Mouse (Mus musculus): Measurements from ENCODE around the gene Prg2.

The Prg2 gene

GRCm38 (mm10) chr2:84962906-84963507, 17.3 kb upstream of the Prg2 start:
- no peak for DNase-seq

- no peak for DNase-seq
These were observed 16.0 kb upstream of the Prg2 start for GRCm38 (mm10) chr2:84964111-84964801.

- DNase-seq, result no peak
These were observed 12.8 kb upstream of the Prg2 start for GRCm38 (mm10) chr2:84967318-84967991.

GRCm38 (mm10) chr2:84975580-84975979, 4.7 kb upstream of the Prg2 start:
- no peak for DNase-seq

GRCm38 (mm10) chr2:84987930-84988329, 7.7 kb downstream of the Prg2 start, which contains the start of gene Prg3:
Prg3 (plus strand) TSS chr2:84988215.
- no peak for DNase-seq

- DNase-seq, result no peak
These were observed 16.1 kb downstream of the Prg2 start for GRCm38 (mm10) chr2:84996376-84996775.

GRCm38 (mm10) chr2:84999486-85000181, 19.4 kb downstream of the Prg2 start:
- DNase-seq, result no peak

GRCm38 (mm10) chr2:85001497-85001896, 21.2 kb downstream of the Prg2 start:
- DNase-seq, result no peak

- no peak for DNase-seq
These were observed 22.3 kb downstream of the Prg2 start for GRCm38 (mm10) chr2:85002575-85002974.

GRCm38 (mm10) chr2:85004341-85004740, 24.1 kb downstream of the Prg2 start:
- DNase-seq, result no peak

- DNase-seq, result no peak
These were observed 26.3 kb downstream of the Prg2 start for GRCm38 (mm10) chr2:85006600-85006999.

GRCm38 (mm10) chr2:85007729-85008128, 27.5 kb downstream of the Prg2 start:
- DNase-seq, result no peak

GRCm38 (mm10) chr2:85009212-85009611, 29.0 kb downstream of the Prg2 start:
- DNase-seq, result no peak

GRCm38 (mm10) chr2:85011906-85012604, 31.8 kb downstream of the Prg2 start:
- no peak for DNase-seq

- DNase-seq, result no peak
These were observed 32.4 kb downstream of the Prg2 start for GRCm38 (mm10) chr2:85012679-85013078.

GRCm38 (mm10) chr2:85013826-85014587, 33.7 kb downstream of the Prg2 start:
- DNase-seq, result no peak

- DNase-seq, result no peak
These were observed 34.3 kb downstream of the Prg2 start for GRCm38 (mm10) chr2:85014588-85014982.

GRCm38 (mm10) chr2:85022043-85022442, 41.8 kb downstream of the Prg2 start:
- no peak for DNase-seq

GRCm38 (mm10) chr2:85026178-85026577, 45.9 kb downstream of the Prg2 start:
- DNase-seq, result no peak

- no peak for DNase-seq
These were observed 47.0 kb downstream of the Prg2 start for GRCm38 (mm10) chr2:85027281-85027680.

GRCm38 (mm10) chr2:85029897-85030296, 49.6 kb downstream of the Prg2 start:
- no peak for DNase-seq

GRCm38 (mm10) chr2:85030989-85031388, 50.7 kb downstream of the Prg2 start:
- no peak for DNase-seq

All from cerebellum, postnatal 36 days (tissue).